Mouse (Mus musculus) left cerebral cortex, postnatal 36 days (tissue): ENCODE measurements around the gene Spi1. TPM values are rescaled to one million over a fixed set of nuclear protein-coding genes. Genes with fewer than 3 reads are reported as not detected.

Source experiments
- DNase-seq, 2 experiments: peaks; one replicate each; pipeline ENCODE4 v3.0.0; 2021 to 2022; ENCODE audit warnings: low spot score in 2 of 2, mixed read lengths in 1 of 2
- intact Hi-C: fragments of 180-260 bp; cut with DNase I; formaldehyde crosslinking; loops from one replicate; pipeline ENCODE4 v1.15.1; 2025
- total RNA-seq, 2 experiments: library from RNA; stranded (reverse); gene quantifications; 2 replicates each; pipeline ENCODE4 v1.2.3; 2021

The Spi1 gene
- total RNA-seq, 2 experiments from 2014 or later = 4.1 to 5.5 TPM

- intact Hi-C loops = loop anchor here (5.0 kb wide), 1 partner anchor 65 kb away; the partner anchor contains the start of gene Madd
- peak; percentile 24 to 43 for DNase-seq
Observed at GRCm38 (mm10) chr2:91116842-91117241, 34.7 kb downstream of the Spi1 start.

GRCm38 (mm10) chr2:91117585-91118275 is 35.5 kb downstream of the Spi1 start, which contains the start of gene Mybpc3:
Gene Mybpc3, plus strand, starts transcription at chr2:91118144.
- intact Hi-C loops = loop anchor here (5.0 kb wide), 1 partner anchor 65 kb away; the partner anchor contains the start of gene Madd

GRCm38 (mm10) chr2:91118647-91119046 is 36.5 kb downstream of the Spi1 start:
- intact Hi-C loops = loop anchor here (5.0 kb wide), 1 partner anchor 64 kb away; the partner anchor contains the start of gene Madd

More at GRCm38 (mm10) chr2:91117585-91118275, 35.5 kb downstream of the Spi1 start, which contains the start of gene Mybpc3:
- DNase-seq = no peak

GRCm38 (mm10) chr2:91119061-91119460 is 36.9 kb downstream of the Spi1 start:
- intact Hi-C loops = loop anchor here (5.0 kb wide), 1 partner anchor 63 kb away; the partner anchor contains the start of gene Madd

More at GRCm38 (mm10) chr2:91118647-91119046, 36.5 kb downstream of the Spi1 start:
- no peak for DNase-seq

GRCm38 (mm10) chr2:91119551-91119950 is 37.4 kb downstream of the Spi1 start:
- intact Hi-C loops = loop anchor here (5.0 kb wide), 1 partner anchor 63 kb away; the partner anchor contains the start of gene Madd
- DNase-seq = no peak

More at GRCm38 (mm10) chr2:91119061-91119460, 36.9 kb downstream of the Spi1 start:
- no peak for DNase-seq

- intact Hi-C loops = no loop called here
Observed at GRCm38 (mm10) chr2:91120261-91120671, 38.1 kb downstream of the Spi1 start.

GRCm38 (mm10) chr2:91121011-91121410 is 38.8 kb downstream of the Spi1 start:
- intact Hi-C loops = no loop called here
- DNase-seq = no peak

More at GRCm38 (mm10) chr2:91120261-91120671, 38.1 kb downstream of the Spi1 start:
- no peak for DNase-seq

GRCm38 (mm10) chr2:91121497-91121896 is 39.3 kb downstream of the Spi1 start:
- no peak for DNase-seq
- intact Hi-C loops = no loop called here

- no peak for DNase-seq
- intact Hi-C loops = no loop called here
Observed at GRCm38 (mm10) chr2:91123521-91123920, 41.3 kb downstream of the Spi1 start.

- intact Hi-C loops = no loop called here
- no peak for DNase-seq
Observed at GRCm38 (mm10) chr2:91125101-91125500, 42.9 kb downstream of the Spi1 start.

- DNase-seq = no peak
- intact Hi-C loops = no loop called here
Observed at GRCm38 (mm10) chr2:91128761-91129160, 46.6 kb downstream of the Spi1 start.

GRCm38 (mm10) chr2:91130126-91130525 is 47.9 kb downstream of the Spi1 start:
- intact Hi-C loops = no loop called here
- DNase-seq = no peak

- intact Hi-C loops = no loop called here
- DNase-seq = no peak
Observed at GRCm38 (mm10) chr2:91131251-91131650, 49.1 kb downstream of the Spi1 start.

- no peak for DNase-seq
- intact Hi-C loops = no loop called here
Observed at GRCm38 (mm10) chr2:91132035-91132434, 49.8 kb downstream of the Spi1 start.

GRCm38 (mm10) chr2:91136513-91137412 is 54.6 kb downstream of the Spi1 start:
- DNase-seq = no peak
- intact Hi-C loops = no loop called here

GRCm38 (mm10) chr2:91137481-91137880 is 55.3 kb downstream of the Spi1 start:
- DNase-seq = no peak
- intact Hi-C loops = no loop called here

- intact Hi-C loops = no loop called here
- DNase-seq = no peak
Observed at GRCm38 (mm10) chr2:91139311-91139710, 57.1 kb downstream of the Spi1 start.

GRCm38 (mm10) chr2:91139764-91140163 is 57.6 kb downstream of the Spi1 start:
- no peak for DNase-seq
- intact Hi-C loops = no loop called here

- no peak for DNase-seq
- intact Hi-C loops = no loop called here
Observed at GRCm38 (mm10) chr2:91142920-91143319, 60.7 kb downstream of the Spi1 start.

GRCm38 (mm10) chr2:91143401-91143800 is 61.2 kb downstream of the Spi1 start:
- no peak for DNase-seq
- intact Hi-C loops = no loop called here
